Mouse (Mus musculus) heart, adult 2 months (tissue): ENCODE measurements around the gene Fam178b. TPM values are rescaled to one million over a fixed set of nuclear protein-coding genes. Genes with fewer than 3 reads are reported as not detected.

ENCODE experiments used
- DNase-seq, 2 experiments: peaks; one replicate each; pipeline ENCODE4 v3.0.0; 2021
- H3K27ac ChIP-seq: fragments of 200-600 bp; 2 replicates; pipeline ENCODE4 v1.8.1; 2022
- H3K27me3 ChIP-seq: fragments of 200-500 bp; 2 replicates; pipeline ENCODE4 v1.6.1; 2012; ENCODE audit warnings: mild to moderate bottlenecking, low read length, inconsistent platforms, mixed read lengths; ENCODE audit not compliant: control insufficient read depth, insufficient read depth
- H3K36me3 ChIP-seq: fragments of 200-500 bp; 2 replicates; pipeline ENCODE4 v1.6.1; 2012; ENCODE audit warnings: low read length, inconsistent platforms; ENCODE audit not compliant: control insufficient read depth, insufficient read depth
- H3K4me1 ChIP-seq: fragments of 200-500 bp; 2 replicates; pipeline ENCODE4 v1.6.1; 2011; ENCODE audit warnings: low read length; ENCODE audit not compliant: control insufficient read depth, insufficient read depth
- H3K4me3 ChIP-seq: fragments of 200-600 bp; 2 replicates; pipeline ENCODE4 v1.8.1; 2022
- H3K79me2 ChIP-seq: fragments of 200-500 bp; replicated peaks from 2 replicates; pipeline ENCODE4 v1.6.1; 2012; ENCODE audit warnings: mild to moderate bottlenecking, inconsistent platforms, low read length, moderate library complexity, mixed read lengths; ENCODE audit not compliant: control insufficient read depth, insufficient read depth
- H3K9ac ChIP-seq: fragments of 200-500 bp; 2 replicates; pipeline ENCODE4 v1.6.1; 2012; ENCODE audit warnings: low read depth, mild to moderate bottlenecking, control low read depth, inconsistent platforms, low read length, mixed read lengths
- CTCF ChIP-seq: fragments of 200-600 bp; IDR thresholded peaks from 2 replicates; pipeline ENCODE4 v1.8.1; 2022; ENCODE audit warnings: antibody characterized with exemption, mild to moderate bottlenecking, moderate library complexity
- EP300 ChIP-seq: fragments of 200-500 bp; IDR thresholded peaks from 2 replicates; pipeline ENCODE4 v1.6.1; 2011; ENCODE audit warnings: low read depth, low read length, control low read depth; ENCODE audit not compliant: insufficient read depth
- POLR2A ChIP-seq: fragments of 200-500 bp; IDR thresholded peaks from 2 replicates; pipeline ENCODE4 v1.6.1; 2011; ENCODE audit warnings: mild to moderate bottlenecking, low read depth, low read length, control low read depth; ENCODE audit not compliant: insufficient read depth
- WGBS: fragments of 180-500 bp; shearing (Covaris S2); methylation state at CpG from one replicate; pipeline ENCODE4 v1.1.7; 2018; 5-methylcytosine and 5-hydroxymethylcytosine counted together
- intact Hi-C: fragments of 180-260 bp; cut with DNase I; formaldehyde crosslinking; loops from one replicate; pipeline ENCODE4 v1.15.1; 2025
- polyA plus RNA-seq: library from polyadenylated mRNA; depleted of rRNA; stranded (reverse); fragments of >200 nt; gene quantifications from 2 replicates; pipeline ENCODE4 v1.2.3, GENCODE M21; 2012
- total RNA-seq, 2 experiments: library from RNA; stranded (reverse); gene quantifications; 2 replicates each; pipeline ENCODE4 v1.2.3; 2021

Fam178b gene
- total and polyA plus RNA-seq, 3 experiments: 0.39 to 0.80 TPM; not detected in 1

GRCm38 (mm10) chr1:36576991-36577675 is 105.8 kb downstream of the Fam178b start:
- Histone ChIP-seq H3K79me2 (no peaks in the 10 kb centered on the region), H3K27ac (no peak overlapping the region), H3K9ac (no peak overlapping the region), H3K27me3 (no peaks in the 10 kb centered on the region), H3K36me3 (no peaks in the 10 kb centered on the region), H3K4me1 (peaks cover 36% of the 10 kb centered on the region), H3K4me3 (no peak overlapping the region)
- 73% methylated on average over 6 of the region's 6 CpGs for WGBS
- TF ChIP-seq EP300: no peak
- no peak for TF ChIP-seq POLR2A
- no peak for TF ChIP-seq CTCF
- intact Hi-C loops: no loop called here
- no peak for DNase-seq

GRCm38 (mm10) chr1:36575347-36575746 is 107.6 kb downstream of the Fam178b start:
- peaks cover 32% of the 10 kb centered on the region for H3K4me1 ChIP-seq
- WGBS: 65% methylated on average over 6 of the region's 6 CpGs

GRCm38 (mm10) chr1:36574196-36574955 is 108.6 kb downstream of the Fam178b start:
- Histone ChIP-seq H3K27ac (no peak overlapping the region; the same call in 1 of the 2 replicates), H3K4me1 (peaks cover 34% of the 10 kb centered on the region), H3K4me3 (no peak overlapping the region), H3K9ac (no peak overlapping the region), H3K79me2 (no peaks in the 10 kb centered on the region), H3K36me3 (no peaks in the 10 kb centered on the region), H3K27me3 (no peaks in the 10 kb centered on the region)
- 76% methylated on average over 5 of the region's 5 CpGs for WGBS
- no peak for DNase-seq
- no peak for TF ChIP-seq EP300
- no peak for TF ChIP-seq POLR2A
- no peak for TF ChIP-seq CTCF
- intact Hi-C loops: no loop called here

More at GRCm38 (mm10) chr1:36575347-36575746, 107.6 kb downstream of the Fam178b start:
- Histone ChIP-seq H3K9ac (no peak overlapping the region), H3K79me2 (no peaks in the 10 kb centered on the region), H3K27me3 (no peaks in the 10 kb centered on the region), H3K36me3 (no peaks in the 10 kb centered on the region), H3K4me3 (no peak overlapping the region), H3K27ac (no peak overlapping the region)
- no peak for TF ChIP-seq CTCF
- DNase-seq: no peak
- intact Hi-C loops: no loop called here

- intact Hi-C loops: no loop called here
- H3K4me3 ChIP-seq: no peak overlapping the region
- DNase-seq: no peak
Observed at GRCm38 (mm10) chr1:36573524-36573923, 109.5 kb downstream of the Fam178b start.

GRCm38 (mm10) chr1:36572709-36573108 is 110.3 kb downstream of the Fam178b start:
- H3K27ac ChIP-seq: peak overlapping the region; percentile 34
- no peaks in the 10 kb centered on the region for H3K79me2 ChIP-seq
- no peak for TF ChIP-seq CTCF
- no peak for TF ChIP-seq EP300
- no peak for TF ChIP-seq POLR2A
- H3K9ac ChIP-seq: no peak overlapping the region
- intact Hi-C loops: no loop called here
- peaks cover 45% of the 10 kb centered on the region for H3K4me1 ChIP-seq
- peak; percentile 63 to 76 for DNase-seq
- H3K27me3 ChIP-seq: no peaks in the 10 kb centered on the region
- no peak overlapping the region for H3K4me3 ChIP-seq
- no peaks in the 10 kb centered on the region for H3K36me3 ChIP-seq
- WGBS: 44% methylated on average over 1 of the region's 1 CpGs

More at GRCm38 (mm10) chr1:36573524-36573923, 109.5 kb downstream of the Fam178b start:
- Histone ChIP-seq H3K27me3 (no peaks in the 10 kb centered on the region), H3K27ac (peak overlapping the region; percentile 34), H3K4me1 (peaks cover 41% of the 10 kb centered on the region), H3K79me2 (no peaks in the 10 kb centered on the region), H3K36me3 (no peaks in the 10 kb centered on the region), H3K9ac (no peak overlapping the region)
- no peak for TF ChIP-seq POLR2A
- no peak for TF ChIP-seq EP300
- TF ChIP-seq CTCF: no peak
- 78% methylated on average over 8 of the region's 8 CpGs for WGBS

- WGBS: 45% methylated on average over 2 of the region's 2 CpGs
Observed at GRCm38 (mm10) chr1:36572140-36572700, 110.8 kb downstream of the Fam178b start.

More at GRCm38 (mm10) chr1:36572140-36572700, 110.8 kb downstream of the Fam178b start:
- peak overlapping the region; percentile 34 for H3K27ac ChIP-seq
- H3K4me3 ChIP-seq: no peak overlapping the region
- peaks cover 45% of the 10 kb centered on the region for H3K4me1 ChIP-seq
- H3K9ac ChIP-seq: no peak overlapping the region
- no peak for DNase-seq
- H3K27me3 ChIP-seq: no peaks in the 10 kb centered on the region
- TF ChIP-seq POLR2A (no peak), EP300 (no peak), CTCF (no peak)
- H3K79me2 ChIP-seq: no peaks in the 10 kb centered on the region
- intact Hi-C loops: no loop called here
- no peaks in the 10 kb centered on the region for H3K36me3 ChIP-seq
